Mouse (Mus musculus) 3T3-L1 (cell line): Measurements from ENCODE around the gene Klra5.
"Not testable (repeated sequence)": the region's sequence is repeated elsewhere in the genome, so short reads cannot be mapped to it uniquely, and the experiment has no call there.

Experiments
- DNase-seq: peaks from one replicate; pipeline ENCODE4 v3.0.0-alpha.2; 2015; ENCODE audit warnings: low read depth, low spot score

Klra5 gene

DNA sequence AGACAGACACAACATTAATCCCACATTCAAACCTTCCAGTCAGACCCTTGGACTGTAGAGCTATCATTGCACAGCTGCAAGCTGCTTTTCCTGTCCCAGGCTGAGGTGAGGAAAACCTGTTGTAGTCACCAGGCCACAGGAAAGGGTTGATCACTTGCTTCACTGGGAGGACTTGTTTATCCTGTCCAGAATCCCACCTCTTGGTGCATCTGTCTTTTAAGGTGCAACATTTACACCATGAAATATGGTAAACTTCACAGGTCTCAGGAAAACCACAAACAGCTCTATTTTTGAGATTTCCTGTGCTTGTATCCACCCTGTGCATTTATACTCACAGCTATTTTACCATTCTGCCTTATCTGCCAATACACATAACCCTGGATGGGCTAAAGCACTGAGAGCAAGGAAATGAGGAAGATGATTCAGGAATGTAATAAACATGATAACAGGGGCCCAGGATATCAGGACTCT lies at the start of gene Klra5:
Klra5 (minus strand) TSS at position 175 of the 471 bp plus-strand sequence.
- DNase-seq: not testable (repeated sequence)

DNA sequence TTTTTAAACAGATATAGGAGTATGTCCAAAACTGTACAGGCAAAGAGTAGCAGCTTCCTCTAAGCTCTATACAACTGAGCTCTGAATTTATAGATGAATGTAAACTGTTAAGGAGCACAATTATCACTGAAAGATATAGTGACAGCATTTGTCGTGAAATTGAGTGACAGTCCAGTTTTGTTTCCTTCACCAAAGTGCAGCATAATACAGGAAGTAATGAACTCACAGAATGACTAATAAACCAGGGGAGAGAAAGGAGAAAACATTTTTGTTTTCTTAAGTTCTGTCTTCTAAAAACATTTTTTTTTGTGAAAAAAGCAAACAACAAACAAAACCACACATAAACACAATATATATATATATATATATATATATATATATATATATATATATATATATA lies 454 bp downstream of the Klra5 start:
- DNase-seq: no peak

DNA sequence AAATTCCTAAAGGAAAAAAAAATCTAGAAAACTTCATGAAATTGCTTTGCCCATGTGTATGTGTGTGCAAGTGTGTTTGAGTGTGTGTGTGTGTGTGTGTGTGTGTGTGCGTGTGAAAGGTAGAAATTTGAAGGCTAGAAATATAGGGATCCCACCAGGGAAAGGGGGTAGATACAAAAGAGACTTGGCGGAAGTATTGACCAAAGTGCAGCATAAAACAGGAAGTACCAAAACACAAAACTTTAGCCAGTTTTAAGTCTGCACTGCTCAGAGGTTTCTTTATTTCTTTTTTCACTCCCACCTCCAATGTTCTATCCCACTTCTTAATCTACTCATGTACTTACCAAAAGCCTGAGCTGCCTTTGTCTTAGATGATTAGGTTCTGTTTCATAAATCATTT lies 34.9 kb downstream of the Klra5 start:
- no peak for DNase-seq

DNA sequence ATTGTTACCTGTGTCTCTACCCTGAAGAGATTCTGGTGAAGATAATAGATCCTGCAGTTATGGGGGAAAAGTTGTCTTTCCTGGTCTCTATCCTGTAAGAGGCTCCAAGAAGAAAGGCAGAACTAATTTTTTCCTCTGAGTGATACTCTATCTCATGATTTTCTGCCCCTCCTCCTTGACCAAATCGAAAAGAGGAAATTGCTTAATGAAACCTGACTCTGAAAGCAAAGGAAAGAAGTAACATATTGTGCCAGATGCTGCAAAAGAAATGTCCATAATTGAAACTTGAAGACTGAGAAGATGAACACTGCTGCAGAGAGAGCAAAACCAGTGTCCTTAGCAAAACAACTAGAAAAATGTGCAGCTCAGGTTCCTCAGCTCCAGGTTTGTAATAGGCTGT lies 40.9 kb downstream of the Klra5 start, which contains the start of gene Klra17:
Klra17 (minus strand) TSS at position 124 of the 400 bp plus-strand sequence.
- no peak for DNase-seq

DNA sequence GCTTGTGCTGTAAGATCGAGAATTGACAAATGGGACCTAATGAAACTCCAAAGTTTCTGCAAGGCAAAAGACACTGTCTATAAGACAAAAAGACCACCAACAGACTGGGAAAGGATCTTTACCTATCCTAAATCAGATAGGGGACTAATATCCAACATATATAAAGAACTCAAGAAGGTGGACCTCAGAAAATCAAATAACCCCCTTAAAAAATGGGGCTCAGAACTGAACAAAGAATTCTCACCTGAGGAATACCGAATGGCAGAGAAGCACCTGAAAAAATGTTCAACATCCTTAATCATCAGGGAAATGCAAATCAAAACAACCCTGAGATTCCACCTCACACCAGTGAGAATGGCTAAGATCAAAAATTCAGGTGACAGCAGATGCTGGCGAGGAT lies 55.1 kb downstream of the Klra5 start, which contains the start of gene Gm17631:
Gm17631 (plus strand) TSS at position 301 of the 400 bp plus-strand sequence.
- not testable (repeated sequence) for DNase-seq
